Mouse (Mus musculus) activated CD4-positive, CD25-positive, alpha-beta regulatory T cell (primary cell): ENCODE data around the gene A730049H05Rik. TPM values are rescaled to one million over a fixed set of nuclear protein-coding genes. Genes with fewer than 3 reads are reported as not detected.

Experiments used
- polyA plus RNA-seq, 2 experiments: library from polyadenylated mRNA; unstranded; fragments of 100-300 nt; shearing (Covaris generic); gene quantifications; one replicate each; pipeline ENCODE4 v1.2.1; 2017

A730049H05Rik gene
- polyA plus RNA-seq: not detected

DNA sequence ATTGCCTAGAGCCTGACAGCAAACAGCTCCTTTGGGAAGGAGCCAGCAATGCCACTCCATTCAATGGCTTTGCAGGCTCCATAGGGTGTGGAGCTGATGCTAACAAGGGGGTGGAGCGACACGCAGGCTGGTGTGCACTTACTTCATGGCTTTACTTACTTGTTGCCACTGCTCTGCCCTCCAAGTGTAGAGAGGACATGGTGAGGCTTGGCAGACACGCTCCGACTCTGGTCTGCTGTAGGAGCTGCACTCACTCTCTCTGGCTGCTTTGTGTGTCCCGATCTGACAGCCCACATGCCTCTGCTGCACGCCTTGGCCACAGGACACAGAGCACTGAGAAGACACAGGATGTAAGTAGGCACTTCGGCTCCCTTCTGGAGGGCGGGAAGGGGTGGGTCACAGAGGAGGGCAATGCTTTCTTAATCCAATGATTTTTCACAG, at the start of gene A730049H05Rik:
A730049H05Rik (plus strand) TSS at position 168 of the 441 bp plus-strand sequence.

DNA sequence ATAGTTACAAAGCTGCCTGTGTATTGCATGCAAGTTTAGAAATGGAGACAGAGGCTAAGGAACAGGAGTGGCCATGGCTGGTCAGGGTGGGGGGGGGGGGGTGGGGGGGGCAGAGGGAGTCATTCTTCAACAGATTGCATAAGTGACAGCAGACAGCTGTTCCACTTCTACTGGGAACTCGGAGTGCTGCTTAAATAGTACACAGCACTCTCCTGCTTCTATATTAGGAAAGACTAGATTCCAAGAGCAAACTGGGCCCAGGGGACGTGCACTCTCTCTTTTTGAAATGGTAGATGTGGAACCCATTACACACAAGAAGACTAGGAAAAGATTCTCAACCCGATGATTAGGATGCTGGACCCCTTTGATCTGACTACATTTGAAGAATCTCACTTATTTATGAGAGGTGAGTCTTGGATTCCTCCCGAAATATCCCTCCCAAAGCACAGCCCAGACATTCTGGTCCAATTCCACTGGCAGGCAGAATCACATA, 52.9 kb downstream of the A730049H05Rik start, which contains the start of gene Gm15737:
Gm15737 (plus strand) TSS at position 269 of the 493 bp plus-strand sequence.

Other genes starting within 250 kb of the A730049H05Rik start
- gene Prickle2, start 110.3 kb upstream of the A730049H05Rik start, polyA plus RNA-seq: under 1 TPM in 1 of 2 experiments, not detected in 1; 0.23 TPM
- gene Gm15737, start 52.9 kb downstream of the A730049H05Rik start, polyA plus RNA-seq: under 1 TPM in 1 of 2 experiments, not detected in 1; 0.12 TPM
- under 1 TPM; 0.13 to 0.39 TPM for gene Adamts9, start 127.0 kb downstream of the A730049H05Rik start, polyA plus RNA-seq